Mouse (Mus musculus): ENCODE results near the gene Btnl6. TPM values are rescaled to one million over a fixed set of nuclear protein-coding genes. Genes with fewer than 3 reads are reported as not detected.
"Not testable (repeated sequence)": the region's sequence is repeated elsewhere in the genome, so short reads cannot be mapped to it uniquely, and the experiment has no call there.

Gene Btnl6
- not detected for total RNA-seq (2022)

- no peak for DNase-seq (ENCODE audit: low spot score in 2 of 2)
Measured at GRCm38 (mm10) chr17:34517252-34517651, at the start of gene Btnl6. Gene Btnl6 (minus strand): TSS chr17:34517352.

GRCm38 (mm10) chr17:34564796-34565195 lies 47.6 kb upstream of the Btnl6 start:
- no peak for DNase-seq (ENCODE audit: low spot score in 2 of 2)

- DNase-seq (ENCODE audit: low spot score in 2 of 2) = no peak
Measured at GRCm38 (mm10) chr17:34564003-34564421, 46.9 kb upstream of the Btnl6 start, which contains the start of gene Notch4. Gene Notch4 (plus strand): TSS chr17:34564268.

GRCm38 (mm10) chr17:34563354-34563753 lies 46.2 kb upstream of the Btnl6 start:
- DNase-seq (ENCODE audit: low spot score in 2 of 2) = no peak

- DNase-seq (ENCODE audit: low spot score in 2 of 2) = no peak
Measured at GRCm38 (mm10) chr17:34562595-34562994, 45.4 kb upstream of the Btnl6 start.

- no peak for DNase-seq (ENCODE audit: low spot score in 2 of 2)
Measured at GRCm38 (mm10) chr17:34561200-34561599, 44.0 kb upstream of the Btnl6 start.

GRCm38 (mm10) chr17:34560438-34560837 lies 43.3 kb upstream of the Btnl6 start:
- DNase-seq (ENCODE audit: low spot score in 2 of 2) = no peak

- no peak for DNase-seq (ENCODE audit: low spot score in 2 of 2)
Measured at GRCm38 (mm10) chr17:34559895-34560294, 42.7 kb upstream of the Btnl6 start.

- DNase-seq (ENCODE audit: low spot score in 2 of 2) = no peak
Measured at GRCm38 (mm10) chr17:34559116-34559515, 42.0 kb upstream of the Btnl6 start.

- no peak for DNase-seq (ENCODE audit: low spot score in 2 of 2)
Measured at GRCm38 (mm10) chr17:34557411-34557810, 40.3 kb upstream of the Btnl6 start.

- DNase-seq (ENCODE audit: low spot score in 2 of 2) = no peak
Measured at GRCm38 (mm10) chr17:34556406-34556805, 39.3 kb upstream of the Btnl6 start.

GRCm38 (mm10) chr17:34555483-34555882 lies 38.3 kb upstream of the Btnl6 start:
- DNase-seq (ENCODE audit: low spot score in 2 of 2) = peak; percentile 51 to 74

GRCm38 (mm10) chr17:34549843-34550242 lies 32.7 kb upstream of the Btnl6 start:
- DNase-seq (ENCODE audit: low spot score in 2 of 2) = no peak

GRCm38 (mm10) chr17:34549156-34549555 lies 32.0 kb upstream of the Btnl6 start:
- no peak for DNase-seq (ENCODE audit: low spot score in 2 of 2)

- DNase-seq (ENCODE audit: low spot score in 2 of 2) = no peak
Measured at GRCm38 (mm10) chr17:34547601-34548000, 30.4 kb upstream of the Btnl6 start.

- DNase-seq (ENCODE audit: low spot score in 2 of 2) = no peak
Measured at GRCm38 (mm10) chr17:34546797-34547196, 29.6 kb upstream of the Btnl6 start.

- DNase-seq (ENCODE audit: low spot score in 2 of 2) = not testable (repeated sequence)
Measured at GRCm38 (mm10) chr17:34543567-34543966, 26.4 kb upstream of the Btnl6 start.

GRCm38 (mm10) chr17:34532671-34533070 lies 15.5 kb upstream of the Btnl6 start:
- no peak for DNase-seq (ENCODE audit: low spot score in 2 of 2)

- DNase-seq (ENCODE audit: low spot score in 2 of 2) = no peak
Measured at GRCm38 (mm10) chr17:34519001-34519400, 1.8 kb upstream of the Btnl6 start.

GRCm38 (mm10) chr17:34518571-34518970 lies 1.4 kb upstream of the Btnl6 start:
- not testable (repeated sequence) for DNase-seq (ENCODE audit: low spot score in 2 of 2)

- DNase-seq (ENCODE audit: low spot score in 2 of 2) = no peak
Measured at GRCm38 (mm10) chr17:34517795-34518194, 643 bp upstream of the Btnl6 start.

GRCm38 (mm10) chr17:34516514-34516913 lies 638 bp downstream of the Btnl6 start:
- no peak for DNase-seq (ENCODE audit: low spot score in 2 of 2)

- DNase-seq (ENCODE audit: low spot score in 2 of 2) = not testable (repeated sequence)
Measured at GRCm38 (mm10) chr17:34511723-34512122, 5.4 kb downstream of the Btnl6 start.

- DNase-seq (ENCODE audit: low spot score in 2 of 2) = no peak
Measured at GRCm38 (mm10) chr17:34507591-34507990, 9.6 kb downstream of the Btnl6 start.

Data from layer of hippocampus, adult 8-10 months (tissue).